Comparison of ENCODE assay signal across 18 mouse cellular contexts in the genomic region with DNA sequence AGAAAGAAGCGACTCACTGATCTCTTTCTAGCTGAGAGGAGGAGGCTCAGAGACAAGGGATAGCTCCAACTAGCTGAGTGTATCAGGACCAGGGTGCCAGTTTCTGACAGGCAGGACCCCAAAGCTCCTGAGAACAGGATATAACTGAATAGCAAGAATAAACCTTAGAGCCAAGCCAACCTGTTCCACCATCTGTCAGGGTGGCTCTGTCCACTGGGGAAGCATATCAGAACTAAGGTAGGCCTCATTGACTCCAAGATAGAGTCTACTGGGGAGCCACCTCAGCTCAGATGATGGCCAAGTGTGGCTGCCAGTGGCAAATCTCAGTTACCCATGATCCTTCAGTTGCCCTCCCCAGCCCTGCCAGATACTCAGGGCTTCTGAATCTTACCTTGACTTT.
"Had no signal": no experiment of that assay in that cellular context is flagged by ENCODE, and none has a peak within 500 bp of the region (broad histone marks: within the 10 kb centered on the region; RNA-seq: fewer than 3 reads in every experiment).

No protein-coding gene starts in this region.

- H3K27ac ChIP-seq: kidney, embryonic 15.5 days; limb, embryonic 10.5 days; limb, embryonic 13.5 days; liver, embryonic 12.5 days; liver, embryonic 15.5 days; lung, embryonic 15.5 days; midbrain, embryonic 10.5 days; midbrain, embryonic 13.5 days had no signal

- H3K9ac ChIP-seq: kidney, embryonic 15.5 days; limb, embryonic 13.5 days; liver, embryonic 12.5 days; liver, embryonic 15.5 days; lung, embryonic 15.5 days; midbrain, embryonic 13.5 days had no signal

- H3K4me2 ChIP-seq: kidney, embryonic 15.5 days; limb, embryonic 13.5 days; liver, embryonic 12.5 days; liver, embryonic 15.5 days; lung, embryonic 15.5 days; midbrain, embryonic 13.5 days had no signal

- H3K9me3 ChIP-seq: kidney, embryonic 15.5 days; limb, embryonic 10.5 days; limb, embryonic 13.5 days; liver, embryonic 12.5 days; liver, embryonic 15.5 days; lung, embryonic 15.5 days; midbrain, embryonic 10.5 days; midbrain, embryonic 13.5 days had no signal

- H3K4me3 ChIP-seq: kidney, embryonic 15.5 days; limb, embryonic 10.5 days; limb, embryonic 13.5 days; liver, embryonic 12.5 days; liver, embryonic 15.5 days; lung, embryonic 15.5 days; megakaryocyte, embryonic 14.5 days; midbrain, embryonic 10.5 days; midbrain, embryonic 13.5 days had no signal

- H3K4me1 ChIP-seq: limb, embryonic 10.5 days; limb, embryonic 13.5 days; liver, embryonic 12.5 days; liver, embryonic 15.5 days; lung, embryonic 15.5 days had no signal

- DNase-seq: kidney, postnatal 10 days; kidney, postnatal 36 days; liver; lung, adult 18-20 months; lung, postnatal 10 days; lung, postnatal 36 days; thymus, adult 18-20 months; thymus, postnatal 36 days had no signal

- H3K27me3 ChIP-seq: kidney, embryonic 15.5 days; limb, embryonic 13.5 days; liver, embryonic 12.5 days; liver, embryonic 15.5 days; lung, embryonic 15.5 days; midbrain, embryonic 13.5 days had no signal

- H3K36me3 ChIP-seq: kidney, embryonic 15.5 days; limb, embryonic 10.5 days; limb, embryonic 13.5 days; liver, embryonic 12.5 days; liver, embryonic 15.5 days; lung, embryonic 15.5 days; midbrain, embryonic 10.5 days; midbrain, embryonic 13.5 days had no signal

- ATAC-seq: liver, embryonic 12.5 days; midbrain, embryonic 13.5 days; midbrain, embryonic 16.5 days had no signal
